Mouse (Mus musculus) cerebellum, adult 2 months (tissue): Measurements from ENCODE around the gene H2al1b. TPM values are rescaled to one million over a fixed set of nuclear protein-coding genes. Genes with fewer than 3 reads are reported as not detected.
"Not testable (repeated sequence)": the region's sequence is repeated elsewhere in the genome, so short reads cannot be mapped to it uniquely, and the experiment has no call there.

Experiments used
- DNase-seq, 2 experiments: peaks; one replicate each; pipeline ENCODE4 v3.0.0; 2021
- H3K27ac ChIP-seq: fragments of 200-500 bp; 2 replicates; pipeline ENCODE4 v1.5.1; 2012; ENCODE audit warnings: low read length, control low read depth, inconsistent platforms; ENCODE audit not compliant: insufficient read depth
- H3K27me3 ChIP-seq: fragments of 200-500 bp; 2 replicates; pipeline ENCODE4 v1.6.1; 2012; ENCODE audit warnings: inconsistent platforms, mild to moderate bottlenecking, low read length, moderate library complexity; ENCODE audit not compliant: control insufficient read depth, insufficient read depth
- H3K4me1 ChIP-seq: fragments of 200-500 bp; 2 replicates; pipeline ENCODE4 v1.6.1; 2011; ENCODE audit warnings: low read length; ENCODE audit not compliant: control insufficient read depth, insufficient read depth
- H3K4me3 ChIP-seq: fragments of 200-500 bp; replicated peaks from 2 replicates; pipeline ENCODE3; 2011; ENCODE audit warnings: mild to moderate bottlenecking, low read depth, low read length, control low read depth; ENCODE audit not compliant: insufficient read depth
- CTCF ChIP-seq: fragments of 200-500 bp; IDR thresholded peaks from 2 replicates; pipeline ENCODE4 v1.5.1; 2011; ENCODE audit warnings: low read depth, mild to moderate bottlenecking, control low read depth, low read length, moderate library complexity, borderline replicate concordance; ENCODE audit not compliant: insufficient read depth
- POLR2A ChIP-seq: fragments of 200-500 bp; IDR thresholded peaks from 2 replicates; pipeline ENCODE4 v1.6.1; 2011; ENCODE audit warnings: low read length, control low read depth, borderline replicate concordance; ENCODE audit not compliant: insufficient read depth
- WGBS: fragments of 180-500 bp; shearing (Covaris S2); methylation state at CpG from one replicate; pipeline ENCODE4 v1.1.7; 2018; 5-methylcytosine and 5-hydroxymethylcytosine counted together
- polyA plus RNA-seq: library from polyadenylated mRNA; depleted of rRNA; stranded (reverse); fragments of >200 nt; gene quantifications from 2 replicates; pipeline ENCODE4 v1.2.3, GENCODE M21; 2012; rRNA removed

Gene H2al1b
- polyA plus RNA-seq, 1 experiment = not detected

DNA sequence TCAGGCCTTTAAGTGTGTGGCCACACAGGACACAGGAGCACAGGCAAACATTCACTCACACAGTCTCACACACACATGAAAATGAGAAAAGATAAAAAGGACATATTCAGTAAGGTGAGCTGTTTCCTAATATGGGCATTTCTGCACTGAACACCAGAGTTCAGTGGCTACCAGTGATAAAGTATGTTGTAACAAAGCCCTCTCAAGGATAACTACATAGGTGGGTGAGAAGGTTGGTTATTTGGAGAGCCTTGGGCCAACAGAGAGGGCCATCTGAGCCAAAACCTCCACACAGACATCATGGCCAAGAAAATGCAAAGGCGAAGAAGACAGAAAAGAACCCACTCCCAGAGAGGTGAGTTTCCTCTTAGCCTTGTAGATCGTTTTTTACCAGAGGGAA, 25.3 kb downstream of the H2al1b start, which contains the start of gene H2al1j:
Gene H2al1j (plus strand): TSS at position 301 of the 400 bp plus-strand sequence.
- H3K4me3 ChIP-seq, H3K4me1 ChIP-seq, H3K27me3 ChIP-seq, H3K27ac ChIP-seq, DNase-seq: not testable (repeated sequence)
- 80% methylated on average over 2 of the region's 2 CpGs for WGBS

GRCm38 (mm10) chrX:11345762-11346161, 43.5 kb downstream of the H2al1b start:
- Histone ChIP-seq H3K27me3 (no peaks in the 10 kb centered on the region), H3K27ac (no peak overlapping the region), H3K4me1 (no peaks in the 10 kb centered on the region), H3K4me3 (no peak overlapping the region)
- WGBS = 42% methylated on average over 9 of the region's 9 CpGs
- TF ChIP-seq POLR2A = no peak
- TF ChIP-seq CTCF = no peak
- peak; percentile 19 to 25 for DNase-seq

- DNase-seq = peak; percentile 31 to 46
- TF ChIP-seq POLR2A = no peak
- TF ChIP-seq CTCF = no peak
- H3K27ac ChIP-seq = no peak overlapping the region
- H3K4me1 ChIP-seq = no peaks in the 10 kb centered on the region
- WGBS = 33% methylated on average over 3 of the region's 3 CpGs
- no peaks in the 10 kb centered on the region for H3K27me3 ChIP-seq
- H3K4me3 ChIP-seq = no peak overlapping the region
These were observed 44.5 kb downstream of the H2al1b start for GRCm38 (mm10) chrX:11346756-11347155.

Other genes with a start within 250 kb of the H2al1b start
- not detected in 2 replicates for gene H2al1a, start 3.2 kb upstream of the H2al1b start, polyA plus RNA-seq
- not detected in 2 replicates for gene H2al1c, start 3.2 kb downstream of the H2al1b start, polyA plus RNA-seq
- gene H2al1d, start 6.4 kb downstream of the H2al1b start, polyA plus RNA-seq = not detected in 2 replicates
- not detected in 2 replicates for gene H2al1e, start 9.5 kb downstream of the H2al1b start, polyA plus RNA-seq
- gene H2al1f, start 12.7 kb downstream of the H2al1b start, polyA plus RNA-seq = not detected in 2 replicates
- gene H2al1g, start 15.8 kb downstream of the H2al1b start, polyA plus RNA-seq = not detected in 2 replicates
- not detected in 2 replicates for gene H2al1h, start 19.1 kb downstream of the H2al1b start, polyA plus RNA-seq
- not detected in 2 replicates for gene H2al1i, start 22.2 kb downstream of the H2al1b start, polyA plus RNA-seq
- gene H2al1j, start 25.4 kb downstream of the H2al1b start, polyA plus RNA-seq = not detected in 2 replicates